Mouse (Mus musculus): ENCODE measurements around the gene Tmem255b. TPM values are rescaled to one million over a fixed set of nuclear protein-coding genes. Genes with fewer than 3 reads are reported as not detected.
A peak's percentile ranks its signal among the peaks of the same experiment; 100 is the strongest.

Tmem255b gene
- polyA plus RNA-seq, 1 experiment from 2014 or later = 0.29 TPM

GRCm38 (mm10) chr8:13455295-13455694 lies 20.3 kb downstream of the Tmem255b start:
- Histone ChIP-seq H3K4me3 (replicated peaks; ENCODE audit: low read depth, low read length) (no peak overlapping the region), H3K9ac (replicated peaks; ENCODE audit: low read length) (no peak overlapping the region), H3K4me2 (ENCODE audit: low read length) (no peak overlapping the region), H3K27me3 (ENCODE audit: control insufficient read depth, insufficient read depth, low read length) (no peaks in the 10 kb centered on the region), H3K27ac (replicated peaks; ENCODE audit: low read depth, low read length) (no peak overlapping the region), H3K4me1 (ENCODE audit: control insufficient read depth, insufficient read depth, low read length) (no peaks in the 10 kb centered on the region), H3K36me3 (ENCODE audit: control insufficient read depth, insufficient read depth, low read length) (no peaks in the 10 kb centered on the region), H3K9me3 (ENCODE audit: control insufficient read depth, low read length) (no peaks in the 10 kb centered on the region)
- DNase-seq (peak; percentile 79), ATAC-seq (ENCODE audit: low FRiP score, low TSS enrichment) (peak; percentile 70; the same call in 1 of the 2 replicates)
- WGBS = 39% methylated on average over 2 of the region's 2 CpGs

- Histone ChIP-seq H3K27ac (replicated peaks; ENCODE audit: low read depth, low read length) (no peak overlapping the region), H3K4me1 (ENCODE audit: control insufficient read depth, insufficient read depth, low read length) (no peaks in the 10 kb centered on the region), H3K9ac (replicated peaks; ENCODE audit: low read length) (no peak overlapping the region), H3K4me3 (replicated peaks; ENCODE audit: low read depth, low read length) (no peak overlapping the region), H3K9me3 (ENCODE audit: control insufficient read depth, low read length) (no peaks in the 10 kb centered on the region), H3K27me3 (ENCODE audit: control insufficient read depth, insufficient read depth, low read length) (no peaks in the 10 kb centered on the region), H3K36me3 (ENCODE audit: control insufficient read depth, insufficient read depth, low read length) (no peaks in the 10 kb centered on the region), H3K4me2 (ENCODE audit: low read length) (no peak overlapping the region)
- ATAC-seq (ENCODE audit: low FRiP score, low TSS enrichment) = no peak
- DNase-seq = no peak
- WGBS = 96% methylated on average over 4 of the region's 4 CpGs
Measured at GRCm38 (mm10) chr8:13459431-13459830, 24.4 kb downstream of the Tmem255b start.

GRCm38 (mm10) chr8:13461085-13461765 lies 26.2 kb downstream of the Tmem255b start:
- no peak overlapping the region for H3K4me2 ChIP-seq (ENCODE audit: low read length)
- H3K27me3 ChIP-seq (ENCODE audit: control insufficient read depth, insufficient read depth, low read length) = no peaks in the 10 kb centered on the region
- no peak overlapping the region for H3K27ac ChIP-seq (replicated peaks; ENCODE audit: low read depth, low read length)
- no peak overlapping the region for H3K9ac ChIP-seq (replicated peaks; ENCODE audit: low read length)
- ATAC-seq (ENCODE audit: low FRiP score, low TSS enrichment) (no peak), DNase-seq (no peak)
- WGBS = 86% methylated on average over 17 of the region's 17 CpGs
- H3K4me3 ChIP-seq (replicated peaks; ENCODE audit: low read depth, low read length) = no peak overlapping the region
- H3K36me3 ChIP-seq (ENCODE audit: control insufficient read depth, insufficient read depth, low read length) = no peaks in the 10 kb centered on the region
- no peaks in the 10 kb centered on the region for H3K4me1 ChIP-seq (ENCODE audit: control insufficient read depth, insufficient read depth, low read length)
- no peaks in the 10 kb centered on the region for H3K9me3 ChIP-seq (ENCODE audit: control insufficient read depth, low read length)

GRCm38 (mm10) chr8:13461843-13462242 lies 26.9 kb downstream of the Tmem255b start:
- H3K4me3 ChIP-seq (replicated peaks; ENCODE audit: low read depth, low read length) = no peak overlapping the region
- H3K27ac ChIP-seq (replicated peaks; ENCODE audit: low read depth, low read length) = no peak overlapping the region
- 36% methylated on average over 4 of the region's 4 CpGs for WGBS
- no peak overlapping the region for H3K9ac ChIP-seq (replicated peaks; ENCODE audit: low read length)
- no peak overlapping the region for H3K4me2 ChIP-seq (ENCODE audit: low read length)
- H3K27me3 ChIP-seq (ENCODE audit: control insufficient read depth, insufficient read depth, low read length) = no peaks in the 10 kb centered on the region
- ATAC-seq (ENCODE audit: low FRiP score, low TSS enrichment) = no peak
- H3K36me3 ChIP-seq (ENCODE audit: control insufficient read depth, insufficient read depth, low read length) = no peaks in the 10 kb centered on the region
- no peaks in the 10 kb centered on the region for H3K4me1 ChIP-seq (ENCODE audit: control insufficient read depth, insufficient read depth, low read length)
- H3K9me3 ChIP-seq (ENCODE audit: control insufficient read depth, low read length) = no peaks in the 10 kb centered on the region
- peak; percentile 73 for DNase-seq

DNA sequence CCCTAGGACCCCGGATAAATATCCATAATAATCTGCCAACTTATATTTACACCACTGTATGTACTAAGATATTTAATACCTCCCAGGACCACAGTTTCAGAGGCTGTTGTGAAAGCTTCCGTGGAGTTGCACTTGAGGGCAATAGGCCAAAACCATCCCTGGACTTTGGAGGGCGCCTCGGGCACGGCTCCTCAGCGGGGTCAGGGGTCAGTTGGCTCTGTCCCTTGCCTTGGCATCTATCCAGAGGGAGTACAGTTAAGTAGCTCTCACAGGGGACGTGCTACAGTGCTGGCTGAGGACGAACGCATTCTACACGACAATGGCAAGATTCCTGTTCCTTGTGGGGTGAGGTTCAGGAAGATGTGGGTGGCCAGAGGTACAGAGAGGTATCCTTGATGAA lies 27.4 kb downstream of the Tmem255b start:
- Histone ChIP-seq H3K27ac (replicated peaks; ENCODE audit: low read depth, low read length) (no peak overlapping the region), H3K9me3 (ENCODE audit: control insufficient read depth, low read length) (no peaks in the 10 kb centered on the region), H3K36me3 (ENCODE audit: control insufficient read depth, insufficient read depth, low read length) (no peaks in the 10 kb centered on the region), H3K4me1 (ENCODE audit: control insufficient read depth, insufficient read depth, low read length) (no peaks in the 10 kb centered on the region), H3K9ac (replicated peaks; ENCODE audit: low read length) (no peak overlapping the region), H3K4me3 (replicated peaks; ENCODE audit: low read depth, low read length) (no peak overlapping the region), H3K27me3 (ENCODE audit: control insufficient read depth, insufficient read depth, low read length) (no peaks in the 10 kb centered on the region), H3K4me2 (ENCODE audit: low read length) (no peak overlapping the region)
- 85% methylated on average over 10 of the region's 10 CpGs for WGBS
- DNase-seq = no peak
- ATAC-seq (ENCODE audit: low FRiP score, low TSS enrichment) = no peak

DNA sequence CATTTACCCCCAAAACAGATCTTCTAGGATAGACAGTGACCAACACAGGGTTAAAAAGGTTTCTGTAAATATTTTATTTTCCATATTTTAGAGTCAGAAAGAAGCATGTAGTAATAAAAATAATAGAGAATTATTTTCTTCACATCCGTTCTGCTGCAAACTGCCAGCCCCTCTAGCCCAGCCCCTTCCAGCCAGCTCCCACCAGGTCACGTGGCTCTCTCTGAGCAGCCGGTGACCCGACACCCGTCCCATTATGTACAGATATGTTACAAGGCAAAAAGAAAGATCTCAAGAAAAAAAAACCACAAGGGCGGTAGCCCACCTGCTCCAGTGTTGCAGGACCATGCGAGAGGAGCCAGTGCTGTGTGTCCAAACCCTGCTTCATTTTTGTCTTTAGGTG lies 30.3 kb downstream of the Tmem255b start:
- 66% methylated on average over 7 of the region's 7 CpGs for WGBS
- ATAC-seq (ENCODE audit: low FRiP score, low TSS enrichment) = no peak

GRCm38 (mm10) chr8:13466989-13467388 lies 32.0 kb downstream of the Tmem255b start:
- H3K4me1 ChIP-seq (ENCODE audit: control insufficient read depth, insufficient read depth, low read length) = no peaks in the 10 kb centered on the region

More for the DNA sequence above, 30.3 kb downstream of the Tmem255b start:
- H3K9ac ChIP-seq (replicated peaks; ENCODE audit: low read length) = no peak overlapping the region
- H3K4me2 ChIP-seq (ENCODE audit: low read length) = no peak overlapping the region
- no peak overlapping the region for H3K4me3 ChIP-seq (replicated peaks; ENCODE audit: low read depth, low read length)
- no peaks in the 10 kb centered on the region for H3K9me3 ChIP-seq (ENCODE audit: control insufficient read depth, low read length)
- no peaks in the 10 kb centered on the region for H3K36me3 ChIP-seq (ENCODE audit: control insufficient read depth, insufficient read depth, low read length)
- DNase-seq = no peak
- no peaks in the 10 kb centered on the region for H3K27me3 ChIP-seq (ENCODE audit: control insufficient read depth, insufficient read depth, low read length)
- no peaks in the 10 kb centered on the region for H3K4me1 ChIP-seq (ENCODE audit: control insufficient read depth, insufficient read depth, low read length)
- no peak overlapping the region for H3K27ac ChIP-seq (replicated peaks; ENCODE audit: low read depth, low read length)

DNA sequence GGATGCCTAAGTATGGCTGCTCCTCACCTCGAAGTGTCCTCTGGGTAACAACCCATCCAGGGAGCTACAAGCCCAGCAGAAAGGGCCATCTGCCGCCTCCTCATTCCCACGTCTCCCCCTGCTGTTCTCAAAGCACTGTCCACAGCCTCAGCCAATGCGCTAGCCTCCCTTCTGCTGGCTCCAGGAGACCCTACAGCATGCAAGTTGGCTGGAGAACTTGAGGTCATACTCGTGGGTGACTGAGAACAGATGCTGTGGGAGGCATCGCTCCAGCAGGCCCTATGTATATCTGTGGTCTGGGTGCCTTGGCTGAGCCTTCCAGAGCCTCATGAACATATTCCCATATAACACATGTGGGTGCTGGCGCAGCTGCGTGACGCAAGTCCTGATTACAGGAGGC lies 33.7 kb downstream of the Tmem255b start:
- H3K9me3 ChIP-seq (ENCODE audit: control insufficient read depth, low read length) = no peaks in the 10 kb centered on the region
- H3K27me3 ChIP-seq (ENCODE audit: control insufficient read depth, insufficient read depth, low read length) = no peaks in the 10 kb centered on the region
- DNase-seq (no peak), ATAC-seq (ENCODE audit: low FRiP score, low TSS enrichment) (no peak)
- 86% methylated on average over 9 of the region's 9 CpGs for WGBS
- no peaks in the 10 kb centered on the region for H3K4me1 ChIP-seq (ENCODE audit: control insufficient read depth, insufficient read depth, low read length)
- H3K36me3 ChIP-seq (ENCODE audit: control insufficient read depth, insufficient read depth, low read length) = no peaks in the 10 kb centered on the region
- H3K4me2 ChIP-seq (ENCODE audit: low read length) = no peak overlapping the region
- no peak overlapping the region for H3K27ac ChIP-seq (replicated peaks; ENCODE audit: low read depth, low read length)
- no peak overlapping the region for H3K4me3 ChIP-seq (replicated peaks; ENCODE audit: low read depth, low read length)
- no peak overlapping the region for H3K9ac ChIP-seq (replicated peaks; ENCODE audit: low read length)

More at GRCm38 (mm10) chr8:13466989-13467388, 32.0 kb downstream of the Tmem255b start:
- Histone ChIP-seq H3K36me3 (ENCODE audit: control insufficient read depth, insufficient read depth, low read length) (no peaks in the 10 kb centered on the region), H3K4me2 (ENCODE audit: low read length) (no peak overlapping the region), H3K9me3 (ENCODE audit: control insufficient read depth, low read length) (no peaks in the 10 kb centered on the region), H3K4me3 (replicated peaks; ENCODE audit: low read depth, low read length) (no peak overlapping the region), H3K27me3 (ENCODE audit: control insufficient read depth, insufficient read depth, low read length) (no peaks in the 10 kb centered on the region), H3K9ac (replicated peaks; ENCODE audit: low read length) (no peak overlapping the region), H3K27ac (replicated peaks; ENCODE audit: low read depth, low read length) (no peak overlapping the region)
- ATAC-seq (ENCODE audit: low FRiP score, low TSS enrichment) (no peak), DNase-seq (peak; percentile 39)
- 73% methylated on average over 5 of the region's 5 CpGs for WGBS

DNA sequence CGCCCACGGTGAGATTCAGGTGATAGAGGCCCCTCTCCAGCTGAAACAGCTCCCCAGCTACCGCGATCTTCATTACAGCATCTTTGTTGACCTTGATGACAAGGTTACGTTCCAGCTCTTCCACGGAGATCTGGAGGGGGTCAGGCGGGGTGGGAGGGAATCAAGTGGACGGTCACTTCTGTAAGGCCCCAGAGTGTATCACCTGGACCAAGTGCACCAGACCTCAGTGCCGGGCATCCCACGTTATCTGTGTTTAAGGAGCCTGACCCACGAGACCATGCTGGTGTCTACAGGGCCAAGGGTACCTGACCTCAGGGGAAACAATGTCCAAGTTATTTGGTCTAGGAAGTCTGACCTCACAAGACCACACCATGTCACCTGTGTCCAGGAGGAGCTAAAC lies 36.5 kb downstream of the Tmem255b start:
- Histone ChIP-seq H3K27me3 (ENCODE audit: control insufficient read depth, insufficient read depth, low read length) (no peaks in the 10 kb centered on the region), H3K9ac (replicated peaks; ENCODE audit: low read length) (no peak overlapping the region), H3K9me3 (ENCODE audit: control insufficient read depth, low read length) (no peaks in the 10 kb centered on the region), H3K27ac (replicated peaks; ENCODE audit: low read depth, low read length) (no peak overlapping the region), H3K4me1 (ENCODE audit: control insufficient read depth, insufficient read depth, low read length) (no peaks in the 10 kb centered on the region), H3K4me3 (replicated peaks; ENCODE audit: low read depth, low read length) (no peak overlapping the region), H3K36me3 (ENCODE audit: control insufficient read depth, insufficient read depth, low read length) (no peaks in the 10 kb centered on the region), H3K4me2 (ENCODE audit: low read length) (no peak overlapping the region)
- 86% methylated on average over 11 of the region's 11 CpGs for WGBS
- DNase-seq (no peak), ATAC-seq (ENCODE audit: low FRiP score, low TSS enrichment) (no peak)
